Mouse (Mus musculus): ENCODE measurements around the gene Capzb. TPM values are rescaled to one million over a fixed set of nuclear protein-coding genes. Genes with fewer than 3 reads are reported as not detected.

Gene Capzb
- total and polyA plus RNA-seq, 3 experiments = 103 to 354 TPM; not detected in 1

- DNase-seq (ENCODE audit: low read depth, low spot score) = no peak
- TF ChIP-seq RCOR1 (IDR thresholded peaks at IDR 0.05; ENCODE audit: low read depth, low read length) = no peak
- TF ChIP-seq NELFE (IDR thresholded peaks at IDR 0.05; ENCODE audit: low read depth, low read length) = no peak
- no peak for TF ChIP-seq CHD2 (IDR thresholded peaks at IDR 0.05; ENCODE audit: low read length)
- TF ChIP-seq CHD1 (IDR thresholded peaks at IDR 0.05; ENCODE audit: low read depth, low read length) = no peak
- TF ChIP-seq USF2 (IDR thresholded peaks at IDR 0.05; ENCODE audit: borderline replicate concordance in 1 of 2, insufficient read depth in 1 of 2, low read depth in 1 of 2, low read length in 2 of 2) = no peak
- no peak for TF ChIP-seq BHLHE40 (IDR thresholded peaks at IDR 0.05; ENCODE audit: borderline replicate concordance, low read depth, low read length)
- no peak for TF ChIP-seq TBP (IDR thresholded peaks at IDR 0.05; ENCODE audit: low read depth, low read length)
- TF ChIP-seq KAT2A (conservative IDR thresholded peaks at IDR 0.05; ENCODE audit: low read depth, low read length) = no peak
- no peak for TF ChIP-seq MXI1 (IDR thresholded peaks at IDR 0.05; ENCODE audit: low read depth, low read length)
- TF ChIP-seq USF1 (IDR thresholded peaks at IDR 0.05; ENCODE audit: low read depth, low read length) = no peak
- TF ChIP-seq NRF1 (IDR thresholded peaks at IDR 0.05; ENCODE audit: insufficient read depth, low read depth, low read length, poor library complexity, severe bottlenecking) = no peak
- TF ChIP-seq ZC3H11A (IDR thresholded peaks at IDR 0.05; ENCODE audit: low read depth, low read length) = no peak
- no peaks in the 10 kb centered on the region for H3K27me3 ChIP-seq (ENCODE audit: control insufficient read depth in 1 of 2, insufficient read depth in 2 of 2, low read length in 2 of 2)
- no peaks in the 10 kb centered on the region for H3K79me2 ChIP-seq (ENCODE audit: control insufficient read depth, insufficient read depth, low read length, poor library complexity)
- H3K27ac ChIP-seq (ENCODE audit: control insufficient read depth, low read depth, low read length) = no peak overlapping the region
- peaks cover 10 to 12% of the 10 kb centered on the region in 2 experiments for H3K36me3 ChIP-seq (ENCODE audit: control insufficient read depth in 1 of 2, insufficient read depth in 2 of 2, low read length in 2 of 2)
- peaks cover 2 to 14% of the 10 kb centered on the region in 2 experiments for H3K4me1 ChIP-seq (ENCODE audit: control insufficient read depth in 1 of 2, insufficient read depth in 2 of 2, low read length in 2 of 2)
- H3K9me3 ChIP-seq (replicated peaks; ENCODE audit: insufficient read depth, low read length) = no peaks in the 10 kb centered on the region
- no peak overlapping the region for H3K4me3 ChIP-seq (ENCODE audit: control insufficient read depth in 1 of 2, insufficient read depth in 1 of 2, low read depth in 2 of 2, low read length in 2 of 2)
- H3K9ac ChIP-seq (ENCODE audit: control insufficient read depth, low read depth, low read length, poor library complexity, severe bottlenecking) = no peak overlapping the region
Measured at GRCm38 (mm10) chr4:139245534-139245933, 52.8 kb downstream of the Capzb start.

- Histone ChIP-seq H3K36me3 (ENCODE audit: control insufficient read depth in 1 of 2, insufficient read depth in 2 of 2, low read length in 2 of 2) (peaks cover 7 to 18% of the 10 kb centered on the region in 2 experiments; a peak in 3 of 4 replicates), H3K27me3 (ENCODE audit: control insufficient read depth in 1 of 2, insufficient read depth in 2 of 2, low read length in 2 of 2) (no peaks in the 10 kb centered on the region), H3K9me3 (replicated peaks; ENCODE audit: insufficient read depth, low read length) (no peaks in the 10 kb centered on the region), H3K4me1 (ENCODE audit: control insufficient read depth in 1 of 2, insufficient read depth in 2 of 2, low read length in 2 of 2) (peaks cover 6 to 20% of the 10 kb centered on the region in 2 experiments), H3K27ac (ENCODE audit: control insufficient read depth, low read depth, low read length) (no peak overlapping the region), H3K4me3 (ENCODE audit: control insufficient read depth in 1 of 2, insufficient read depth in 1 of 2, low read depth in 2 of 2, low read length in 2 of 2) (no peak overlapping the region), H3K79me2 (ENCODE audit: control insufficient read depth, insufficient read depth, low read length, poor library complexity) (0 out of 2 replicates have a peak, but pooled peaks cover 2% of the 10 kb centered on the region), H3K9ac (ENCODE audit: control insufficient read depth, low read depth, low read length, poor library complexity, severe bottlenecking) (no peak overlapping the region)
- DNase-seq (ENCODE audit: low read depth, low spot score) = no peak
- TF ChIP-seq MYC (IDR thresholded peaks at IDR 0.05; ENCODE audit: low read depth, low read length) (no peak), GATA1 (IDR thresholded peaks at IDR 0.05; ENCODE audit: low read depth, low read length) (no peak), CHD2 (IDR thresholded peaks at IDR 0.05; ENCODE audit: low read length) (no peak), POLR2AphosphoS5 (IDR thresholded peaks at IDR 0.05; ENCODE audit: borderline replicate concordance, low read depth, low read length) (no peak), USF1 (IDR thresholded peaks at IDR 0.05; ENCODE audit: low read depth, low read length) (no peak), HCFC1 (IDR thresholded peaks at IDR 0.05; ENCODE audit: low read depth, low read length) (no peak), ELF1 (IDR thresholded peaks at IDR 0.05; ENCODE audit: low read depth, low read length) (no peak), ZNF384 (IDR thresholded peaks at IDR 0.05; ENCODE audit: low read depth, low read length) (no peak), JUND (IDR thresholded peaks at IDR 0.05; ENCODE audit: low read depth, low read length) (no peak), TAL1 (IDR thresholded peaks at IDR 0.05; ENCODE audit: low read length) (no peak), EP300 (IDR thresholded peaks at IDR 0.05; ENCODE audit: low read depth in 1 of 2, low read length in 2 of 2) (no peak), ZMIZ1 (IDR thresholded peaks at IDR 0.05; ENCODE audit: low read depth, low read length) (no peak), TCF12 (IDR thresholded peaks at IDR 0.05; ENCODE audit: low read depth, low read length) (no peak)
Measured at GRCm38 (mm10) chr4:139246130-139246877, 53.6 kb downstream of the Capzb start.
